Mouse (Mus musculus) hindbrain, embryonic 13.5 days (tissue): ENCODE data around the gene Il21r. TPM values are rescaled to one million over a fixed set of nuclear protein-coding genes. Genes with fewer than 3 reads are reported as not detected.

ENCODE experiments used
- ATAC-seq: fragments of 200-750 bp; cut with Nextera tagmentation; 2 replicates; pipeline ENCODE4 v1.8.0; 2017; ENCODE audit warnings: moderate TSS enrichment; ENCODE audit not compliant: low FRiP score
- H3K27ac ChIP-seq: fragments of 300-500 bp; sonication (generic); 2 replicates; pipeline ENCODE4 v1.5.1; 2015; ENCODE audit warnings: inconsistent platforms, mild to moderate bottlenecking, moderate library complexity
- H3K27me3 ChIP-seq: fragments of 300-500 bp; sonication (generic); 2 replicates; pipeline ENCODE4 v1.6.1; 2015; ENCODE audit warnings: mild to moderate bottlenecking, inconsistent platforms
- H3K36me3 ChIP-seq: fragments of 300-500 bp; sonication (generic); 2 replicates; pipeline ENCODE4 v1.6.1; 2015; ENCODE audit warnings: mild to moderate bottlenecking, inconsistent platforms
- H3K4me1 ChIP-seq: fragments of 300-500 bp; sonication (generic); replicated peaks from 2 replicates; pipeline ENCODE4 v1.6.1; 2015; ENCODE audit warnings: inconsistent platforms
- H3K4me2 ChIP-seq: fragments of 300-500 bp; sonication (generic); 2 replicates; pipeline ENCODE4 v1.6.1; 2015; ENCODE audit warnings: inconsistent platforms, mild to moderate bottlenecking, moderate library complexity
- H3K4me3 ChIP-seq: fragments of 300-500 bp; sonication (generic); 2 replicates; pipeline ENCODE4 v1.5.1; 2015; ENCODE audit warnings: mild to moderate bottlenecking, inconsistent platforms
- H3K9ac ChIP-seq: fragments of 300-500 bp; sonication (generic); 2 replicates; pipeline ENCODE4 v1.6.1; 2015; ENCODE audit warnings: mild to moderate bottlenecking, inconsistent platforms
- H3K9me3 ChIP-seq: fragments of 300-500 bp; sonication (generic); 2 replicates; pipeline ENCODE4 v1.6.1; 2016; ENCODE audit warnings: inconsistent platforms
- WGBS: fragments of 180-500 bp; shearing (Covaris S2); methylation state at CpG from one replicate; pipeline ENCODE4 v1.1.7; 2015; 5-methylcytosine and 5-hydroxymethylcytosine counted together
- polyA plus RNA-seq: library from polyadenylated mRNA; unstranded; fragments of >200 nt; fragmentation: Nextera tagmentation; extraction: Ambion mirVana; gene quantifications from 2 replicates; pipeline ENCODE4 v1.2.1, GENCODE M21; 2015

Gene Il21r
- polyA plus RNA-seq, 1 experiment from 2014 or later: 0.69 TPM

- 80% methylated on average over 4 of the region's 4 CpGs for WGBS
Observed at GRCm38 (mm10) chr7:125562413-125562812, 40.8 kb upstream of the Il21r start.

GRCm38 (mm10) chr7:125563093-125563492 lies 40.1 kb upstream of the Il21r start:
- peaks cover 18% of the 10 kb centered on the region for H3K4me1 ChIP-seq
- H3K9ac ChIP-seq: no peak overlapping the region
- 85% methylated on average over 3 of the region's 3 CpGs for WGBS
- H3K4me2 ChIP-seq: no peak overlapping the region
- no peak overlapping the region for H3K27ac ChIP-seq
- no peaks in the 10 kb centered on the region for H3K36me3 ChIP-seq
- no peak overlapping the region for H3K4me3 ChIP-seq
- ATAC-seq: no peak
- H3K9me3 ChIP-seq: no peaks in the 10 kb centered on the region
- 0 out of 2 replicates have a peak, but pooled peaks cover 2% of the 10 kb centered on the region for H3K27me3 ChIP-seq

More at GRCm38 (mm10) chr7:125562413-125562812, 40.8 kb upstream of the Il21r start:
- H3K4me3 ChIP-seq: no peak overlapping the region
- H3K36me3 ChIP-seq: no peaks in the 10 kb centered on the region
- H3K4me2 ChIP-seq: no peak overlapping the region
- no peaks in the 10 kb centered on the region for H3K9me3 ChIP-seq
- no peak for ATAC-seq
- no peak overlapping the region for H3K9ac ChIP-seq
- no peak overlapping the region for H3K27ac ChIP-seq
- 0 out of 2 replicates have a peak, but pooled peaks cover 2% of the 10 kb centered on the region for H3K27me3 ChIP-seq
- H3K4me1 ChIP-seq: peaks cover 19% of the 10 kb centered on the region

GRCm38 (mm10) chr7:125564316-125565024 lies 38.8 kb upstream of the Il21r start:
- no peak overlapping the region for H3K9ac ChIP-seq
- no peak overlapping the region for H3K27ac ChIP-seq
- H3K4me1 ChIP-seq: peaks cover 13% of the 10 kb centered on the region
- H3K4me3 ChIP-seq: no peak overlapping the region
- 0 out of 2 replicates have a peak, but pooled peaks cover 2% of the 10 kb centered on the region for H3K27me3 ChIP-seq
- ATAC-seq: no peak
- H3K9me3 ChIP-seq: no peaks in the 10 kb centered on the region
- H3K36me3 ChIP-seq: no peaks in the 10 kb centered on the region
- 64% methylated on average over 11 of the region's 11 CpGs for WGBS
- H3K4me2 ChIP-seq: no peak overlapping the region

GRCm38 (mm10) chr7:125565516-125566285 lies 37.5 kb upstream of the Il21r start:
- no peak for ATAC-seq
- Histone ChIP-seq H3K27me3 (0 out of 2 replicates have a peak, but pooled peaks cover 2% of the 10 kb centered on the region), H3K9me3 (no peaks in the 10 kb centered on the region), H3K36me3 (no peaks in the 10 kb centered on the region), H3K4me1 (peaks cover 13% of the 10 kb centered on the region), H3K4me3 (no peak overlapping the region), H3K9ac (no peak overlapping the region), H3K4me2 (no peak overlapping the region), H3K27ac (no peak overlapping the region)
- WGBS: 28% methylated on average over 12 of the region's 12 CpGs

- H3K27me3 ChIP-seq: 0 out of 2 replicates have a peak, but pooled peaks cover 2% of the 10 kb centered on the region
- H3K4me2 ChIP-seq: no peak overlapping the region
- no peaks in the 10 kb centered on the region for H3K9me3 ChIP-seq
- no peak overlapping the region for H3K9ac ChIP-seq
- 71% methylated on average over 2 of the region's 2 CpGs for WGBS
- peaks cover 13% of the 10 kb centered on the region for H3K4me1 ChIP-seq
- ATAC-seq: no peak
- H3K4me3 ChIP-seq: no peak overlapping the region
- no peaks in the 10 kb centered on the region for H3K36me3 ChIP-seq
- no peak overlapping the region for H3K27ac ChIP-seq
Observed at GRCm38 (mm10) chr7:125566420-125566819, 36.8 kb upstream of the Il21r start.

GRCm38 (mm10) chr7:125568888-125569287 lies 34.3 kb upstream of the Il21r start:
- Histone ChIP-seq H3K4me3 (no peak overlapping the region), H3K4me1 (peaks cover 16% of the 10 kb centered on the region), H3K36me3 (no peaks in the 10 kb centered on the region), H3K9ac (no peak overlapping the region), H3K27ac (no peak overlapping the region), H3K9me3 (no peaks in the 10 kb centered on the region), H3K4me2 (no peak overlapping the region), H3K27me3 (no peaks in the 10 kb centered on the region)
- no peak for ATAC-seq
- 90% methylated on average over 8 of the region's 8 CpGs for WGBS

GRCm38 (mm10) chr7:125571891-125572290 lies 31.3 kb upstream of the Il21r start:
- Histone ChIP-seq H3K36me3 (no peaks in the 10 kb centered on the region), H3K9ac (peak overlapping the region; percentile 53; the same call in 1 of the 2 replicates), H3K27me3 (no peaks in the 10 kb centered on the region), H3K4me1 (peaks cover 12% of the 10 kb centered on the region), H3K4me3 (no peak overlapping the region), H3K4me2 (peak overlapping the region; percentile 33), H3K9me3 (no peaks in the 10 kb centered on the region), H3K27ac (peak overlapping the region; percentile 64)
- 58% methylated on average over 19 of the region's 19 CpGs for WGBS
- ATAC-seq: peak; percentile 18; the same call in 1 of the 2 replicates

GRCm38 (mm10) chr7:125572737-125573136 lies 30.5 kb upstream of the Il21r start:
- Histone ChIP-seq H3K9me3 (no peaks in the 10 kb centered on the region), H3K36me3 (no peaks in the 10 kb centered on the region), H3K4me2 (no peak overlapping the region), H3K27ac (peak overlapping the region; percentile 64; the same call in 1 of the 2 replicates), H3K4me3 (no peak overlapping the region), H3K9ac (no peak overlapping the region), H3K4me1 (peaks cover 21% of the 10 kb centered on the region), H3K27me3 (no peaks in the 10 kb centered on the region)
- WGBS: 71% methylated on average over 6 of the region's 6 CpGs
- no peak for ATAC-seq

- no peak overlapping the region for H3K9ac ChIP-seq
- WGBS: 83% methylated on average over 2 of the region's 2 CpGs
- no peak overlapping the region for H3K4me3 ChIP-seq
Observed at GRCm38 (mm10) chr7:125573849-125574248, 29.4 kb upstream of the Il21r start.

GRCm38 (mm10) chr7:125574832-125575231 lies 28.4 kb upstream of the Il21r start:
- Histone ChIP-seq H3K4me1 (peaks cover 24% of the 10 kb centered on the region), H3K4me3 (no peak overlapping the region), H3K9me3 (no peaks in the 10 kb centered on the region), H3K36me3 (no peaks in the 10 kb centered on the region), H3K27me3 (peaks cover 3% of the 10 kb centered on the region; the same call in 1 of the 2 replicates), H3K9ac (no peak overlapping the region), H3K27ac (no peak overlapping the region), H3K4me2 (no peak overlapping the region)
- 87% methylated on average over 3 of the region's 3 CpGs for WGBS
- no peak for ATAC-seq

More at GRCm38 (mm10) chr7:125573849-125574248, 29.4 kb upstream of the Il21r start:
- Histone ChIP-seq H3K27ac (no peak overlapping the region), H3K4me1 (peaks cover 24% of the 10 kb centered on the region), H3K4me2 (no peak overlapping the region), H3K27me3 (0 out of 2 replicates have a peak, but pooled peaks cover 3% of the 10 kb centered on the region), H3K9me3 (no peaks in the 10 kb centered on the region), H3K36me3 (no peaks in the 10 kb centered on the region)
- ATAC-seq: no peak

- no peaks in the 10 kb centered on the region for H3K9me3 ChIP-seq
- H3K27me3 ChIP-seq: peaks cover 10% of the 10 kb centered on the region; the same call in 1 of the 2 replicates
- 86% methylated on average over 16 of the region's 16 CpGs for WGBS
Observed at GRCm38 (mm10) chr7:125575738-125576540, 27.3 kb upstream of the Il21r start.

More at GRCm38 (mm10) chr7:125575738-125576540, 27.3 kb upstream of the Il21r start:
- H3K4me2 ChIP-seq: no peak overlapping the region
- H3K36me3 ChIP-seq: no peaks in the 10 kb centered on the region
- ATAC-seq: no peak
- H3K9ac ChIP-seq: no peak overlapping the region
- H3K27ac ChIP-seq: no peak overlapping the region
- H3K4me1 ChIP-seq: peaks cover 26% of the 10 kb centered on the region
- H3K4me3 ChIP-seq: no peak overlapping the region
